Mouse (Mus musculus): ENCODE results near the gene Angptl2. TPM values are rescaled to one million over a fixed set of nuclear protein-coding genes. Genes with fewer than 3 reads are reported as not detected.

Angptl2 gene
- polyA plus RNA-seq, 1 experiment from 2014 or later = 38.7 TPM

Other genes starting within 250 kb of the Angptl2 start
- gene Slc2a8, start 234.0 kb upstream of the Angptl2 start, polyA plus RNA-seq (2014; fragmentation: Nextera tagmentation; extraction: Ambion mirVana) = 10.3 and 13.6 TPM in 2 replicates
- gene Garnl3, start 84.4 kb upstream of the Angptl2 start, polyA plus RNA-seq (2014; fragmentation: Nextera tagmentation; extraction: Ambion mirVana) = 17.2 and 18.6 TPM in 2 replicates
- 7.3 and 8.1 TPM in 2 replicates for gene Ralgps1, start 155.4 kb downstream of the Angptl2 start, polyA plus RNA-seq (2014; fragmentation: Nextera tagmentation; extraction: Ambion mirVana)
- gene Zbtb34, start 215.3 kb downstream of the Angptl2 start, polyA plus RNA-seq (2014; fragmentation: Nextera tagmentation; extraction: Ambion mirVana) = 6.0 and 7.1 TPM in 2 replicates

All from intestine, embryonic 14.5 days (tissue).